Mouse (Mus musculus) midbrain, embryonic 11.5 days (tissue): ENCODE data around the gene Cited2. TPM values are rescaled to one million over a fixed set of nuclear protein-coding genes. Genes with fewer than 3 reads are reported as not detected.
A peak's percentile ranks its signal among the peaks of the same experiment; 100 is the strongest.

Experiments used
- ATAC-seq: fragments of 200-750 bp; cut with Nextera tagmentation; 2 replicates; pipeline ENCODE4 v1.8.0; 2017; ENCODE audit warnings: moderate TSS enrichment, moderate library complexity; ENCODE audit not compliant: low FRiP score
- DNase-seq: peaks from one replicate; pipeline ENCODE4 v3.0.0; 2015; ENCODE audit warnings: low spot score; ENCODE audit errors: missing footprints
- H3K27ac ChIP-seq: fragments of 300-500 bp; sonication (generic); 2 replicates; pipeline ENCODE4 v1.5.1; 2014; ENCODE audit warnings: low read depth, low read length
- H3K27me3 ChIP-seq: fragments of 300-500 bp; sonication (generic); 2 replicates; pipeline ENCODE4 v1.6.1; 2014; ENCODE audit warnings: mild to moderate bottlenecking, low read length, moderate library complexity, mixed read lengths; ENCODE audit not compliant: control insufficient read depth, insufficient read depth
- H3K36me3 ChIP-seq: fragments of 300-500 bp; sonication (generic); 2 replicates; pipeline ENCODE4 v1.6.1; 2014; ENCODE audit warnings: mild to moderate bottlenecking, low read length, moderate library complexity, mixed read lengths; ENCODE audit not compliant: control insufficient read depth, insufficient read depth
- H3K4me1 ChIP-seq: fragments of 300-500 bp; sonication (generic); 2 replicates; pipeline ENCODE4 v1.6.1; 2014; ENCODE audit warnings: low read length; ENCODE audit not compliant: control insufficient read depth, insufficient read depth
- H3K4me2 ChIP-seq: fragments of 300-500 bp; sonication (generic); 2 replicates; pipeline ENCODE4 v1.6.1; 2014; ENCODE audit warnings: mild to moderate bottlenecking, moderate library complexity
- H3K4me3 ChIP-seq: fragments of 300-500 bp; sonication (generic); 2 replicates; pipeline ENCODE4 v1.5.1; 2014; ENCODE audit warnings: low read depth, low read length
- H3K9ac ChIP-seq: fragments of 300-500 bp; sonication (generic); 2 replicates; pipeline ENCODE4 v1.6.1; 2014; ENCODE audit warnings: low read length
- H3K9me3 ChIP-seq: fragments of 300-500 bp; sonication (generic); 2 replicates; pipeline ENCODE4 v1.6.1; 2016; ENCODE audit warnings: low read length; ENCODE audit not compliant: control insufficient read depth
- WGBS: fragments of 180-500 bp; shearing (Covaris S2); extraction: QIAGEN DNeasy Blood & Tissue Kit; methylation state at CpG from one replicate; pipeline ENCODE4 v1.1.7; 2014; 5-methylcytosine and 5-hydroxymethylcytosine counted together
- polyA plus RNA-seq: library from polyadenylated mRNA; unstranded; fragments of >200 nt; fragmentation: Nextera tagmentation; extraction: Ambion mirVana; gene quantifications from 2 replicates; pipeline ENCODE4 v1.2.1, GENCODE M21; 2014

Cited2 gene
- polyA plus RNA-seq, 1 experiment from 2014 or later: 95.8 TPM

GRCm38 (mm10) chr10:17721602-17722121 is 1.4 kb upstream of the Cited2 start:
- Histone ChIP-seq H3K27me3 (no peaks in the 10 kb centered on the region), H3K9me3 (no peaks in the 10 kb centered on the region), H3K4me2 (peak overlapping the region; percentile 79), H3K4me1 (peaks cover 11% of the 10 kb centered on the region), H3K9ac (peak overlapping the region; percentile 98), H3K27ac (peak overlapping the region; percentile 99), H3K36me3 (no peaks in the 10 kb centered on the region; the same call in 1 of the 2 replicates), H3K4me3 (peak overlapping the region; percentile 98)
- WGBS: 1% methylated on average over 21 of the region's 21 CpGs
- peak; percentile 98 for DNase-seq
- peak; percentile 11 for ATAC-seq

- H3K9me3 ChIP-seq: no peaks in the 10 kb centered on the region
- H3K27ac ChIP-seq: peak overlapping the region; percentile 99
- peaks cover 13% of the 10 kb centered on the region for H3K4me1 ChIP-seq
- peak overlapping the region; percentile 98 for H3K4me3 ChIP-seq
- H3K4me2 ChIP-seq: peak overlapping the region; percentile 79
- no peaks in the 10 kb centered on the region; the same call in 1 of the 2 replicates for H3K36me3 ChIP-seq
- WGBS: under 1% methylated on average over 24 of the region's 24 CpGs
- DNase-seq (peak; percentile 99), ATAC-seq (peak; percentile 79)
- peak overlapping the region; percentile 98 for H3K9ac ChIP-seq
- no peaks in the 10 kb centered on the region for H3K27me3 ChIP-seq
Measured at GRCm38 (mm10) chr10:17722158-17722557, 860 bp upstream of the Cited2 start.

- WGBS: under 1% methylated on average over 27 of the region's 30 CpGs
- peak overlapping the region; percentile 99 for H3K27ac ChIP-seq
- peak overlapping the region; percentile 98 for H3K4me3 ChIP-seq
- peak; percentile 98 for DNase-seq
- H3K4me2 ChIP-seq: peak overlapping the region; percentile 79
- peak; percentile 49 for ATAC-seq
- H3K4me1 ChIP-seq: peaks cover 18% of the 10 kb centered on the region
- no peaks in the 10 kb centered on the region for H3K27me3 ChIP-seq
- no peaks in the 10 kb centered on the region; the same call in 1 of the 2 replicates for H3K36me3 ChIP-seq
- H3K9ac ChIP-seq: peak overlapping the region; percentile 98
- H3K9me3 ChIP-seq: no peaks in the 10 kb centered on the region
Measured at GRCm38 (mm10) chr10:17723421-17723841, 413 bp downstream of the Cited2 start.

DNA sequence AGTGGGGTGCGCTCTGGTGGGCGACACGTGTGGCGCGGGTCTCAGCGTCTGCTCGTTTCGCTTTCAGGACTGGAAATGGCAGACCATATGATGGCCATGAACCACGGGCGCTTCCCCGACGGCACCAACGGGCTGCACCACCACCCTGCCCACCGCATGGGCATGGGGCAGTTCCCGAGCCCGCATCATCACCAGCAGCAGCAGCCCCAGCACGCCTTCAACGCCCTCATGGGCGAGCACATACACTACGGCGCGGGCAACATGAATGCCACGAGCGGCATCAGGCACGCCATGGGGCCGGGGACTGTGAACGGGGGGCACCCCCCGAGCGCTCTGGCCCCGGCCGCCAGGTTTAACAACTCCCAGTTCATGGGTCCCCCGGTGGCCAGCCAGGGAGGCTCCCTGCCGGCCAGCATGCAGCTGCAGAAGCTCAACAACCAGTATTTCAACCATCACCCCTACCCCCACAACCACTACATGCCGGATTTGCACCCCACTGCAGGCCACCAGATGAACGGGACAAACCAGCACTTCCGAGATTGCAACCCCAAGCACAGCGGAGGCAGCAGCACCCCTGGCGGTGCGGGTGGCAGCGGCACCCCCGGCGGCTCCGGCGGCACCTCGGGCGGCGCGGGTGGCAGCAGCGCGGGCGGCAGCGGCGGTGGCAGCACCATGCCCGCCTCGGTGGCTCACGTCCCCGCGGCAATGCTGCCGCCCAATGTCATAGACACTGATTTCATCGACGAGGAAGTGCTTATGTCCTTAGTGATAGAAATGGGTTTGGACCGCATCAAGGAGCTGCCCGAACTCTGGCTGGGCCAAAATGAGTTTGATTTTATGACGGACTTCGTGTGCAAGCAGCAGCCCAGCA is 1.1 kb downstream of the Cited2 start:
- H3K9ac ChIP-seq: peak overlapping the region; percentile 98
- H3K36me3 ChIP-seq: no peaks in the 10 kb centered on the region; the same call in 1 of the 2 replicates
- peak overlapping the region; percentile 98 for H3K4me3 ChIP-seq
- H3K27ac ChIP-seq: peak overlapping the region; percentile 99
- H3K4me1 ChIP-seq: peaks cover 18% of the 10 kb centered on the region
- ATAC-seq: peak; percentile 22
- H3K4me2 ChIP-seq: peak overlapping the region; percentile 79
- no peaks in the 10 kb centered on the region for H3K9me3 ChIP-seq
- peak; percentile 96 for DNase-seq
- WGBS: under 1% methylated on average over 65 of the region's 65 CpGs
- H3K27me3 ChIP-seq: no peaks in the 10 kb centered on the region

DNA sequence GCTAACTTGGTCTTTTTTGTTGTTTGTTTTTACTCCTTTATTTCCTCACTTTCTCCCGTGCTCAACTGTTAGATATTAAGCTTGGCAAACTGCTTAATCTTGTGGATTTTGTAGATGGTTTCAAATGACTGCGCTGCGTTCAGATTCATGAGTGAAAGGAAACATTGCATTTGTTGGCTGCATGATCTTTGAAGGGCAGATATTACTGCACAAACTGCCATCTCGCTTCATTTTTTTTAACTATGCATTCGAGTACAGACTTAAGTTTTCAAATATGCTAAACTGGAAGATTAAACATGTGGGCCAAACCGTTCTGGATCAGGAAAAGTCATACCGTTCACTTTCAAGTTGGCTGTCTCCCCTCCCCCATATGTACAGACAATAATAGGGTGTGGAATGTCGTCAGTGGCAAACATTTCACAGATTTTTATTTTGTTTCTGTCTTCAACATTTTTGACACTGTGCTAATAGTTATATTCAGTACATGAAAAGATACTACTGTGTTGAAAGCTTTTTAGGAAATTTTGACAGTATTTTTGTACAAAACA is 2.1 kb downstream of the Cited2 start:
- Histone ChIP-seq H3K36me3 (no peaks in the 10 kb centered on the region; the same call in 1 of the 2 replicates), H3K9ac (peak overlapping the region; percentile 98), H3K4me3 (peak overlapping the region; percentile 98), H3K9me3 (no peaks in the 10 kb centered on the region), H3K4me1 (peaks cover 18% of the 10 kb centered on the region), H3K4me2 (peak overlapping the region; percentile 79), H3K27me3 (no peaks in the 10 kb centered on the region), H3K27ac (no peak overlapping the region)
- ATAC-seq (no peak), DNase-seq (peak; percentile 92)
- 11% methylated on average over 8 of the region's 8 CpGs for WGBS

DNA sequence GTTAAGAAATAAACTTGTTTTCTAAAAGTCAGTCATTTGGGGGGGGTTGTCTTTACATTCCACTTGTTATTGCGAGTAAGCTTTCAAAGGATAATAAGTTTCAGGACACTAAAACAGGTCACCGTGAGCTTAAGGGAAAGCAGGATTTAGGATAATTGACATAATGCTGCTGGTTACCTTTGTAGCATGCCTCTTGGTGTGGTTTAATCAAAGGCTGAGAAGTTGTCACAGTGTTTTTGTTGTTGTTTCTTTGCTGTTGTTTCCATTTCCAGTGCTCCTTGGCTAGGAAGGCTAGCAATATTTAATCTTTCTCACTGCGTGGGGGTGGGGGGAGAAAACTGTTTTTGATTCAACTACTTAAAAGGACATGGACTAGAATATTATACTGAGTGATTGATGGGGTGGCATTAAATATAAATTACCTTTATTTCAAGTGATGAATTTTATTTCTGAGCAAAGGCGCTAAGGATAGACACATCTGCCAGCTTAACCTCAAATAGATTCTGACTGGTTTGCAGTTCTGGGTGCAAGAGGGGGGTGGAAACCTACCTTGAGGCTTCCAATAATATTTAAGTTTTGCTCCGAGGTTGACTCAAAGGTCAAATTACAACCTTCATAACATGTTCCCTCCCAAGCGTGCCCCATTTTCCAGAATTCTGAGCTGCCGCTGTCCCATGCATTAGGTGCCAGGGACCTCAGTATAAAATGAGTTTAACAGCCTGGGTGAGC is 2.8 kb downstream of the Cited2 start:
- H3K9me3 ChIP-seq: no peaks in the 10 kb centered on the region
- peaks cover 18% of the 10 kb centered on the region for H3K4me1 ChIP-seq
- H3K4me3 ChIP-seq: peak overlapping the region; percentile 98
- H3K27ac ChIP-seq: no peak overlapping the region
- H3K4me2 ChIP-seq: peak overlapping the region; percentile 79
- H3K27me3 ChIP-seq: no peaks in the 10 kb centered on the region
- WGBS: 46% methylated on average over 7 of the region's 7 CpGs
- H3K36me3 ChIP-seq: no peaks in the 10 kb centered on the region; the same call in 1 of the 2 replicates
- DNase-seq (no peak), ATAC-seq (no peak)
- H3K9ac ChIP-seq: no peak overlapping the region

DNA sequence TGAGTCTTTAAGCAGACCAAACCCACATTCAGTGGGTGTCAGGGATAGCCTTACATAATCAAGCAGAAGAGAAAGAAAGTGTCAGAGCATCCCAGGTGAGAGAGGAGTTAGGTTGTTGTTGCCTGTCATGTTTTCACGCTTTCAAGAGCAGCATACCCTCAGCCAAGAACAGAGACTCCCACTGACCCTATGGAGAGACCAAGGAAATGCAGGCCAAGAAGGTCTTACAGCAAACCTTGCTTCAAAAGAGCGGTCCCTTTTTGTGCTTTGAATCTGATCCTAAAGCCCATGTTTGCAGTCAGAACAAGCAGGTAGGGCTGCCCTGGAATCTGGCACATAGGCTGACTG is 3.3 kb downstream of the Cited2 start:
- H3K36me3 ChIP-seq: no peaks in the 10 kb centered on the region; the same call in 1 of the 2 replicates
- H3K27ac ChIP-seq: no peak overlapping the region
- peaks cover 16% of the 10 kb centered on the region for H3K4me1 ChIP-seq
- no peak overlapping the region for H3K9ac ChIP-seq
- no peaks in the 10 kb centered on the region for H3K9me3 ChIP-seq
- peak overlapping the region; percentile 79 for H3K4me2 ChIP-seq
- DNase-seq: no peak
- no peak for ATAC-seq
- 47% methylated on average over 2 of the region's 2 CpGs for WGBS
- no peaks in the 10 kb centered on the region for H3K27me3 ChIP-seq
- peak overlapping the region; percentile 98; the same call in 1 of the 2 replicates for H3K4me3 ChIP-seq

DNA sequence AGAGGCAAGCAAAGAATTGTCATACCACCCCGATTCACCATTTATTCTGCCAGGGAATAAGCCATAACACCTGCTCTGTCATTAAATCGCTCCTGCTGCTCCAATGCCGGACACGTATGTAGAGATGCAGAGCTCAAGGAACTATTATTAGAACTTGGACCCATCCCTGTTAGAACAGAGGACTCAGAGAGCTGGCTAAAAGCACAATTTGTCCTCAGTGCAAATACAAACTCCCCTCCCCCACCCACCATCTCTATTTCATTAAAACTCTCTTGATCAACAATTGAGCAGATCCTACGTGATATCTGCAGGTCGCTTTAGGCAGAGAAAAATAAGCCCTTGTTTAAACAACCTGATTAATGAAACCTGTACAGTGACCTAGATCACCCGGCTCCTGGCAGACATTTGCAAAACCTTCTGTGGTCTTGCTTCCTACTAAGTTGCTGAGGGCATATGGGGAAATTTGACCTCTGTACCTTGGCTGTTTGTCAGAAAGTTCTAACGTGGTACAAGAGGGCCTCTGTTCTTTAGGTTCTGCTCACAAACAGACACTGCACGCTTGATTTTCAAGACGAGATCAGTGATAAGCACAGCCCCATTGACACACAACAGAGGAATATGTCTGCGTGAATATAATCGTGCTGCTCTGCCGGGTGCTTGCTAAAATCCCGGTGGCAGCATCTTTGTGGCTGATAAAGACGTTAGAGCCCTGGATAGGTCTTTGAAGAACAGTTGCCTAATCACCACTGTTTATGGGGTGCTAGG is 4.3 kb downstream of the Cited2 start:
- DNase-seq (peak; percentile 95), ATAC-seq (no peak)
- Histone ChIP-seq H3K4me2 (peak overlapping the region; percentile 1), H3K36me3 (no peaks in the 10 kb centered on the region; the same call in 1 of the 2 replicates), H3K9me3 (no peaks in the 10 kb centered on the region), H3K27me3 (no peaks in the 10 kb centered on the region), H3K27ac (peak overlapping the region; percentile 40), H3K9ac (no peak overlapping the region), H3K4me3 (no peak overlapping the region), H3K4me1 (peaks cover 16% of the 10 kb centered on the region)
- WGBS: 22% methylated on average over 15 of the region's 15 CpGs
